Mouse (Mus musculus) neural tube, embryonic 10.5 days (tissue): ENCODE measurements around the gene Slc22a20.

Experiments
- DNase-seq: peaks from one replicate; pipeline ENCODE4 v3.0.0-alpha.2; 2017; ENCODE audit warnings: low spot score; ENCODE audit errors: extremely low spot score

The Slc22a20 gene

DNA sequence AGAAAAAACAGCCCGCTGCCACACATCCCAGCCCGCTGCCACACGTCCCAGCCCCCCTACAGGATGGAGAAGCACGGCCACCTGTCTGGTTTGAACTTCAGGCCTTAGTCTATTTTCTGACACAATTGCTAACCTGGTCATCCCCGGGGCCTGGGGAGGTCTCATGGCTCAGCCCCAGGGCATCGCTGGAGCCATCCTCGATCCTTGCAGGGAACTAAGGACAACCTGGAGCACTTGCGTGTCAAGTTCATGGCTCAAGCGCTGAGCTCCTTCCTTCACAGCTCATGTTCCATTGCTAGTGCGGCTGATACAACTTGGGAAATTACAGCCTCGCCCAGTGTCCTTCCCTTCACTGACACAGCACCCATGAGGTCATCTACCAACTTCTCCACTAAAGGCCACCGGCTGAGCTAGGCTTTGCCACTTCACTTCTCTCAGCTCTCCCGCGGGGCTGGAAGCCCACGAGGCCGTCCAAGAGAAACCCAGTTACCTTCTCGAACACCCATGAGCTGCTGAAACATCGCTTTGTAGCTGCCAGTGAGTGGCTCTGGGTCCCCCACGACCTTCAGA lies 32.7 kb downstream of the Slc22a20 start:
- no peak for DNase-seq

DNA sequence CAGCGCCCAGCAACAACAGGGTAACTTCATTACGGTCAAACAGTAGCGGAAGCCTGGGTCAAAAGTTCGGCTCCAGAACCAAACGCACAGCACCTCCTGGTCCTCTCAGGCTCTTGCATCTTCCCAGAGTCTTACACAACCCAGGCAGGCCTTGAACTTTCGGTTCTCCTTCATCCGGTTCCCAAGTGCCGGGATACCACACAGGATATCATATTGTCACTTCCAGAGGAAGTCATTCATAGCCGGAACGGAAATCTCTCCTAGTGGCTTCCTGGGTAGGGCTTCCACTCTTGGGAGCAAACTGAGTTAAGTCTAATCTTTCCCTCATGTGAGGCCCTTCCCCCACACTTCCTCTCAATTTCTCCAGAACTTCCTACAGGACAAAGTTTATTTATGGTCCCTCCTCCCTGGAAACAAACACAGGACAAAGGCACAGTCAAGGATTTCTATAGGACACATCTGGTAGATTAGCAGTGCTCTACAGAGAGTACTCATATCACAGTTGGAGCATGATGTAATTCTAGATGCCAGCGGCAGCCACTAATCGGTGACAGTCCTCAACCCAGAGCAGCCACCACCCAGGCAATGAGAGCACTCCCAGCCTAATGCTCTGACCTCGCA lies 33.8 kb downstream of the Slc22a20 start:
- DNase-seq = no peak

DNA sequence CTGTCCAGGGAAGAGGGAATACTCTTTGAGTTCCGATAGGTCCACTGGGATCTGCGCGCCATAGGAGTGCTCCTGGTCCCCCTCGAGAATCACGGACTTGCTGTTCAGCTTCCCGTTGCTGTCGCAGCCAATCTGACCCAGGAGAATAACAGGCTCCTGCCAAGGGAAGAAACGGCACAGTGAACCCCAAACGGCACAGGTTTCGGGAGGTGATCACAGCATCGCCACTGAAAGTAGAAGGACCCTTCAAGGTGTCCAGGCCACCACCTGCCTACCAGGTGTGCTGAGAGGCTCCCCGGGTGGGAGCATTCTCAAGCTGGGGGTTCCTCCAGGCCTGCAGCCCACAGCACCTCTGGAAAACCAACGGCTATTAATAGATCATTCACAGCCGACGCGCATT lies 34.3 kb downstream of the Slc22a20 start:
- DNase-seq = no peak

DNA sequence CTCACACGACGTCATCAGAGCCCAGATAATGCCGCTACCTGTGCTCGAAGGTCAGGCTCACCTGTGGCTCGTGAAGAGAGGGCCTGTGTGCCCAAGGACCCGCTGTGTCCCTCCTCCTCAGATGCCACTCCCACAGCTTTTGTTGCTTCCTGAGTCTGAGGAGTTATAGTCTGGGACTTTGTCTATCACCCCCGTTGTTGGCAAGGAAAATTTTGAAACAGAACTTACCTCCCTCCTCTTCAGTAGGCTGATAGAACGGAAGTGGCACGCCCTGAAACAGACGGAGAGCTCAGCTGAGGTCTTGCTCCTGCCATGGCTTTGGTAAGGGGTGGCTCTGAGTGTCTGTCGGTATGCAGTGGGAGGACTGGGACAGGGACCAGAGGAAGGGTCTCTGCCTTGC lies 35.7 kb downstream of the Slc22a20 start:
- DNase-seq = no peak

DNA sequence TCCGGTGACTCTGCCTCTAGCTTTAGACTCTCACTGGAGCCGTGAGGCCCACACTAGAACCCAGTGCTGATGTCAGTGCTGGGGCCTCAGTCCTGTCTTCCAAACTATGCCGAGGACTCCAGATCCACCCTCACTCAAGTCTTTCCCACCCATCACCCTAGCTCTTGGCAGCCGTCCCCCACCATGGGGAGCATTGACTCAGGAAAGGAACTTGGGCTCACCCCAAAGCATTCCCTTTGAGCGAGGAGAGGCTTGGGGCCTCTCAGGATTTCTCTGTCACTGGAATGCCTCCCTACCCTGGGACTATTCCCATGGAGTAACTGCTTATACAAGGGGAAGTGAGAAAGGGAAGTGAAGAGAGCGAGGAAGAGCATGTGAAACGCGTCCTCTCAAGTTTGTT lies 40.1 kb downstream of the Slc22a20 start:
- DNase-seq = no peak

DNA sequence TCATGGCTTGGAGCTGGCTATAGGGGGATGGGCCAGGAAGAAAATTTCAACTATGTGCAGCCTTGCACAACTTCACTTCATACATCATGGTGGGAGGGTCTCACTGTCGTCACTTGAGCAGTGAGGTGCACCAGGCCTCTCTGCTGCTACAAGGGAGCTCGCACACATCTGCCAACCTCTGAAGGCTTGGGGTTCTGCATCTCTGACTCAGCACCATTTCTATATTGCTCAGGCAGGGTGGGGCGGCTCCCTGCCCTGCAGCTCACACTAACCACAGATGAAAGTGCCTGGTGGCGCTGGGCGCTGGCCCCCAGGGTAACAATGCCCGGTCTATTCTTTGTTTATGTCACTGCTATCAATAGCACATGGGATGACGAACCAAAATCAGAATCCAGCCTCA lies 40.9 kb downstream of the Slc22a20 start:
- DNase-seq = no peak

DNA sequence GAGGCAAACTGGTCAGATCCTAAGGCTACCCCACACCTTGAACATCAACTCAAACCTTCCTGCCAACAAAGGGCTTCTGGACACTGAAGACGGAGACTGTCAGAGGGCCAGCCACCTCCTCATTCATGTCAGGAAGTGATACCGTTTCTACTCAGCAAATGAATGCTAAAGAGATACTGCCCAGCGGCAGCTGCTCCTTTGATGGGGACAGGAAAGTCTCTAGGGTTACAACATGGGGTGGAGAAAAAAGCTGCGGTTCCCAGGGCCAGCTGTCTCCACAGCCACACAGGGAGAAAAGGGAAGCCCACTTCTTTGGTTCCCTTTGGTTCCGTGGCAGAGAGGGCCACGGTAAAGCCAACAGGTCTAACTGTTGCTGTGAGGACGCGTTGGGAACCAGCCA lies 41.8 kb downstream of the Slc22a20 start:
- no peak for DNase-seq

DNA sequence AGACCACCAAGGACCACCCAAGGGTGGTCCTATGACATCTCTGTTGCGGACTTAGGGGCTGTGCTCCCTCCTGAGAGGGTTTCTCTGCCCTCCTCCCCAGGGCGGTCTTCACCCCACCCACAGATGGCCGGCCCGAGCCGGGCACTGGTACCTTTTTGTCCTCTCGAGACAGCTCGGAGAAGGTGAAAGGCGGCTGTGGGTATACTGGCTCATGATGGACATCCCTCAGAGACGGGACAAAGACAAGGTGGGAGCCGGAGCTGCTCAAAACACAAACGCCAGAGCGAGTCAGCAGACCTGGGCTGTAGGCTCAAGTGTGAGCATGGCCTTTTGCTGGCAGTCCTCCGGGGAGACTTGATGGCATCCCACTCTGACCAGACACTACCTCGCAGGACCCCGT lies 42.5 kb downstream of the Slc22a20 start:
- no peak for DNase-seq

DNA sequence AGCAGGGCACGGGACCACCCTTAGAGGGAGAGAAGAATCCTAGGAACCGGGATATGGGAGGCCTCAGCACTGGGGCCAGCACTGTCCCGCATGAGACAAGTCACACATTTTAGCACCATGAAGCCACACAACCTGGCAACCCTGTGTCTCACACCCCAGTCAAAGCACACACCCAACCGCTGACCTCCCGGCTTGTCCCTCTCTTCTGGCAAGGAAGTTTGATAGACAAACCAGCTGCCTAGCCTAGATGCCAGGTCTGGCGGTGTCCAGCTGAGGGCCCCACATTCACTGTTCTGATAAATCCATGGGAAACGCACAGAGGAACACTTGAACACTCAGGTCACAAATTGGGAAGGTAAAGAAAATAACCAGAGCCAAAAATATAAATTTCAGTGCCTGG lies 43.4 kb downstream of the Slc22a20 start:
- DNase-seq = no peak

DNA sequence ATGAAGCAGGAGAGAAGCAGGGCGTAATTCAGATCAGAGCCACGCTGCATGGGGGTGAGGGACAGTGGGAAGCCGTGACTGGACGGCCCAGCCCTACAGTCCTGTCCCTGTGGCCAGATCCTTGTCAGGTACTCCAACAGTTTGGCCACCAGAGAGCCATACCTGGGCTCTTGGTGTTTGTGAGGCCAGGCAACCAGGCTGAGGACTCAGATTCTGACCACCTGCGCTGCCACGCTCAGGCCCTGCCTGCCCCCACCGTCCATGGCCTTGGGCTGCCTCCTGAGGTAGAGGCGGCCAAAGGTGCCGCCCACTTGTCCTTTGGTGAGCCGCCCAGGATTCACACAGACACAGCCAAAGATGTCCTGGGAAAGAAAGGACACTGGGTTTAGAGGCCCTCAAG lies 45.3 kb downstream of the Slc22a20 start:
- no peak for DNase-seq

DNA sequence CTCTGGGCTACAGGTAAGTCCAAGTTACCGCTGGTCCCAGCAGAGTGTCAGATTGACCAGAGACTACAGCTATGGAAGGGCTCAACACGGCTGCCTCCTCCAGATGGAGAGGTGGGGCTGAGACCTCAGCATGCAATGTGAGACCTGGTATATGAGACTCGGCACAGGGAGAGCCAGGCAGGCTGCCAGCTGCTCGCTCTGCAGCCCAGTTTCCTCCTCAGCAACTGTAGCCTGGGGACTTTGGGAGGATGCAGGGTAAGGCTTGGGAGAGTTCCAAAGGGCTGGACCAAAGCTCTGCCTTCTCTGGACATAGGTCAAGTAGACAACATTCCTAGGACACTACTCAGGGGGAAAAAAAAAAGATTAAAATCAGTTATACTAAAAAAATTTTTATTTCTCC lies 45.8 kb downstream of the Slc22a20 start:
- no peak for DNase-seq

DNA sequence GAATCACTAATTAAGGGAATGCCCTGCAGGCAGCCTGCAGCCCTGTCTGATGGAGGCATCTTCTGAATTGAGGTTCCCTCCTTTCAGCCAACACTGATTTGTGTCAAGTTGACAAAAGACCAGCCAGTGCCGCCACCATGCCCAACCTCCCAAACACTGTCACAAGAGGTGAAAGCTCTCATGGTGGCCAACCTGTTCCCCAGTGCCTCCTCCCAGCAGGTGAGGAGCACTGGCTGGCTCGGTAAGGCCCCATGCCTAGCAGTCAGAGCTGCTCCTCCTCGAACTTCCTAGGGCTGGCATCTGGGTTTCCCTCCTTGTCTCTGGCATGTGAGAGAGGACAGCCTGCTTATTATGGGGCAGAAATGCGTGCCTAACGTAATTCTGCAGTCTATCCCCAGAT lies 46.2 kb downstream of the Slc22a20 start:
- no peak for DNase-seq

DNA sequence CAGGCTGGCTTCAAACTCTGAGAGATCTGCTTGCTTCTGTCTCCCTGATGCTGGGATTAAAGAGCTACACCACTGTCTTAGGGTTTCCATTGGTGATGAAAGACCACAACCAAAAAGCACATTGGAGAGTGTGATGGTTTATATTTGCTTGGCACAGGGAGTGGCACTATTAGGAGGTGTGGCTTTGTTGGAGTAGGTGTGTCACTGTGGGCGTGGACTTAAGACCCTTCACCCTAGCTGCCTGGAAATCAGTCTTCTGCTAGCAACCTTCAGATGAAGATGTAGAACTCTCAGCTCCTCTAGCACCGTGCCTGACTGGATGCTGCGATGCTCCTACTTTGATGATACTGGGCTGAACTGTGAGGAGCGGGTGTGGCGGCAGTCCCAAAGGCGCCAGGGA lies 47.4 kb downstream of the Slc22a20 start:
- DNase-seq = no peak

DNA sequence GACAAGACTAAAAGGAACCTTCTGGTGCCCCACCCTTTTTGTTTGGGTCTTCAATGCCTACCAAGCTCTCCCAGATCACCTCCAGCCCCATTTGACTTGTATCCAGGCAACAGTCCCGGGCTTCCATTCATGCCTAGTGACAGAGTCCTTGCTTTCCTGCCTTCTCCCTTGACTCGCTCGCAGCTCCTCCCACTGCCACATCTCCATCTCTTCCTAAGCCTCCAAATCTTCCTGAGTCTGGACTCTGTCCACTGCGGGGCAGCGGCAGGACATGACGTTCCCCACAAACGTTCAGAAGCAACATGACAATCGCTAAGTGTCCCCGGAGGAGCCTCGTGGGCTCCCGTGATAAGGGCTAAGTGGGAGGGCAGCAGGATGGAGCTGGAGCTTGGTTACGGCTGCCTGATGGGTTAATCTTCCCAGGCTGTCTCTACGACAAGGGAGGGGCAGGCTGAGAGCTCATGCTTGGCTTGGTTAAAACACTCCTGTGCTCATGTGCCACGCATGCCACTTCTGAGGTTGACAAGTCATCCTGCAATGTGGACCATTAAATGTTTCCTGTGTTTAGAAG lies 48.0 kb downstream of the Slc22a20 start:
- no peak for DNase-seq

DNA sequence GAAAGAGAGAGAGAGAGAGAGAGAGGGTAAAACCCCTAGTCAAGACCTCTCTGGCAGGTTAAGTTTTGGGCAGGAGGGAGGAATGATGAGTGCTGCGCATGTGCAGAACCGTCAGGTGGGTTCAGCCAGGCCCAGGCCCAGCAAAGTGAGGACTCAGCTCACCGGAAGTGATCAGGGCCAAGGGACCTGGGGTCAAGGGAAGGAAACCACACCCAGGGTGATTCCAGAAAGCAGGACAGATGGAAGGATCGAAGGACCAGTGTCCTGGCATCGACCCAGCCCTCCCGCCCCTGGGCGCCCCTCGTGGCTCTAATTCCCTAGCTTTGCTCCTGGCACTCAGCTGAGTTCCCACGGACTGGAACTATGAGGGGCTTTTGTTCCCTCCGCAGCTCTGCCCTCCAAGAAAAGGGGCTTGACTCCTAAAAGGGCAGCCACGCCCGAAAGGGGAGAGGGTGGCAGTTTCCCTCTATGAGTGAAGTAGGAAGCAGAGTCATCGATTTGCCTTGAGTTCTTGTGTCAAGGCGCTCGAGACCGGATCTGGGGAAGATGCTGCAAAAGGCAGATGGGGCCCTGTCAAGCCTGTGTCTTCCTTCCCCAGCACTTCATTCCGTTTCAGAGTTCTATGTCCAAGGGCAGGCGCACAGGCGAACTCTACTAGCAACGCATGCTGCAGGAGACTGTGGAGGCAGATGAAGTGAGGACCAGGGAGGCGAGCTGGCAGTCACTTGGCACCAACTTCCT lies 48.7 kb downstream of the Slc22a20 start:
- no peak for DNase-seq

DNA sequence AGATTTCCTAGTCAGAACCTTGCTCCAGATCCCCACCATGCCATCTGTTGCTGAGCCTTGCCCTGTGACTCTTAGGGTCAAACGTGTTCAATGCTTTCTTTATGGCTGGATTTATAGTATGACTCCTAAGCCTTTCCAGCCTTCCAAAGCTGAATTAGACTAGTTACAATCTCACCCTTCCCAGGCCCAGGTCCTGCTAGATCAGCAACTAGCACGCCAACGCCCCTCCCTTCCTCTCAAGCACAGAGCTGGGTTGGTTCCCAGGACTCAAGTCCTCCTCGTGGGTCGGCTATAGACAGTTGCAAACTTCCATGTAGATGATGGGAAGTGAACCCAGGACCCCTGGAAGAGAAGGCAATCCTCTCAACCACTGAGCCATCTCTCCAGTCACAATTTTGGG lies 50.3 kb downstream of the Slc22a20 start:
- DNase-seq = no peak

DNA sequence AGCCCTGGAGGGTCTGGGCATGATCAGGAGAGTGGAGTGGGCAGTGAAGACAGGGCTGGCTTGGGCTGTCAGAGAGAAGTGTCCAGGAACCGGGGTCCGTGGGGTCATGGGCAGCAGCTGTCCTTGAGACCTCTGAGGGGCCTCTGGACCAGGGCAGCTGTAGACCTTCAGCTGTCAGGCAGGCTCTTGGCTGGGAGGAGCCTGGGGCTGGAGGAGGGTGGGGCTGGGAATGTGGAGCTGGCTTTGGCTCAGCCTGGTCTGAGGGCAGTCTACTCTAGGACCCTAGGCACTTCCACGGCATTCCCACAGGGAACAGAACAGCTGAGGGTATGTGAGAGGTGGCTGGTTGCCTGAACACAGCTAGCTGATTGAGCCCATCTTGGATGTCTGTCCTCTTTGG lies 50.7 kb downstream of the Slc22a20 start:
- DNase-seq = no peak

DNA sequence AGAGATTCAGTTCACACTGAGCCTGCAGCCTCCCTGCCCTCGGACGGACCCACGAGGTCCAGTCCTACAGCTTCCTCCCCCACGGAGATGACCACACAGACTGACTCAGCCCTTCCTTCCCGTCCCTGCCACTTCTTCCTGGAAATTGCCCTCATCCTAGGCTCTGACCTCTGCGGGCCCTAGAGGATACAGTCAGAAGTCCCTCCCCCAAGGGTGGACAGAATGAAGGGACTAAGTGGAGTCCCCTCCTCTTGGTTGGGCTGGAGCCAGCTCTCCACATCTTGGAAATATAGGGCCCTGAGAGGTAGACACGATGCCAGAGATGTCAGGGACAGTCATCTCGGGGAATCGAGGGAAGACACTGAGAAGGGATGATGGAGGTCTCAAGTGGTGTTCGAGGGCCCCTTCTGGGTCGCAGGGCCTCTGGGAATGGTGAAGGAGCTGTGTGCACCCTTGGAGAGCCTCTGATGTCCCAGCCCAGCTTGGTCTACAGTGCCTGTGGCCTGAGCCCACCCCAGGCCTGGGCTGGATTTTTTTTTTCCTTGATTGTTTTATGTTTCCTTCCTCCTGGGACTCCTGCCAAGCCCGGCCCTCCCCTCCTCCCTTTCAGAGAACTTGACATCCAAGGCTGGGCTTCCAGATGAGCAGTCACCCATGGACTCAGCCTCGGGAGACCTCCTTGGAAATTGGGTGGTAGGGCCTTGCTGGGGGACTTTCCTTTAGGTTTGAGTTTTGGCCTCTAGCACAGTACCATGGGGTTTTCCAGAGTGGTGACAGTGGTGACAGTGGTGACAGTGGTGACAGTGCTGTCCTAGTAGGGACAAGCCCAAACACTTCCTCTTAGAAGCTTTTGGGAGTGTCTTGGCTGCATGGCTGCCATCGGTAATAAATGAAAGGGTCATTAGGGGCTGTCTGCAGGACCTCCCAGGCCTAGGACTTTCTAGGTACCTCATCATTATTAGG lies 56.0 kb downstream of the Slc22a20 start:
- DNase-seq = no peak

DNA sequence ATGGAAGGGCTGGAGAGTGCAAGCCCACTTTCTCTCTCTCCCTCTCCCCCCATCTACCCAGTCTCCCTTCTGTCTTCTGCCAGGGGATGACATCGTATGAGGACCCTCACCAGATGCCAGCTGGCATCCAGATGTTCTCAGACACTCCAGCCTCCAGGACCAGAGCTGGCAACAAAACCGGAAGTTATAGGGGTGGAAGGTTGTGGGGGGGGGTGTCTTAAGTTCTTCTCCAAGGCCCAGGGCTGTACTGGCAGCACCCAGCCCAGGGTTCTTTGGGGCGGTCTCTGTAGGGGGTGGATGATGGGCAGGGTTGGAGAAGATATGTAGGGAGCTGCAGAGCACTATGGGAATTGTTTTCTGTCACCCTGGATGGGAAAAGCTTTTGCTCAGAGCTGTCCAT lies 57.4 kb downstream of the Slc22a20 start:
- DNase-seq = no peak

DNA sequence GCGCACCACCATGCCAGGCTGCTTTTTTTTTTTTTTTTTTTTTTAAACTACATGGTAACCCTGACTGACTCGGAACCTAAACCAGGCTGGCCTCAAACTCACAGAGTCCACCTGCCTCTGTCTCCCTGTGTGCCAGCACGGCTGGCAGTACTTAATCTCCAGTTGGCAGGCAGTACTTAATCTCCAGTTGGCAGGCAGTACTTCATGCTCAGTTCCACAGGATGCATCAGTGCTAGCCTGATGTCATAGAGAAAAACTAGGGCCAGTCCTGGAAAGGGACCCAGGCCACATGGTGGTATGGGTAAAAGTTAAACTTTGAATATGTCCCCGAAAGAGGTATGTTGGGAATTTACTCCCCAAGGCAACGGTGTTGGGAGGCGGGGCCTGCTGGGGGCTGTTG lies 57.8 kb downstream of the Slc22a20 start:
- DNase-seq = no peak

DNA sequence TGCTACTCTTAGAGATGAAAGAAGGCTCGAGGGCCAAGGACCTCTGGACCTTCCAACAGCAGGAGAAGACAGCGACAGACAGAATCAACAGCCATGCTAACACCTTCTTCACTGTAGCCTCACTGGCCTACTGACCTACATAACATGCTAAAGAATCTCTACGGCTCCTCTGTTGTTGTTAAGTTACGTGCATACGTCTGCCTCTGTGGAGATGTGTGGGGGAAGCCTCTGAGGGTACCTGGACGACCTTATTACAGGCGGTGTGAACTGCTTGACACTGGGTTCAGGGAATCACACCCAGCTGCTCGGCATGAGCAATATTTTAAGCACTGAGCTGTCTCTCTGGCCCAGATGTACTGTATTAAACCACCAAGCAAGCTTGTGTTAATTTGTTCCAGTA lies 58.4 kb downstream of the Slc22a20 start:
- no peak for DNase-seq

DNA sequence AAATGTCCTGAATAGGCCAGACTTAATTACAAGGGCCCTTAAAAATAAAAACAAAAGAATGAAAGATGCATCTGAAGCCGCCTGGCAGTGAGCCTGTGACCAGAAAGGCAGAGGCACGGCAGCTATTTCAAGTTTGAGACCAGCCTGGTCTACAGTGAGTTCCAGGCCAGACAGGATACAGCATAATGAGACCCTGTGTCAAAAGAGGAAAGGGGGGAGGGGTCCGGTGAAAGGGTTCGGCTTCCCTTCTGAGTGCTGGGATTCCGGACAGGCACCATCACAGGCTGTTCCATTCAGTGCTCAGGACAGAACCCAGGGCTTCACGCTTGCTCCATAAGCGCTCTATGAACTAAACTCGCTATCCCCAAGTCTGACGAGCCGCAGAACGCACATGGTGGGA lies 58.9 kb downstream of the Slc22a20 start:
- DNase-seq = no peak
